8 mouse cellular contexts compared by ENCODE assay signal in genomic region chr17:62659501-62660175, GRCm38 (mm10).
DNase-seq lines count a peak whose midpoint lies in the region; ATAC-seq and TF ChIP-seq lines count a peak whose summit lies in the region.

No protein-coding gene starts in this region.

- peak; percentile 90 for ATAC-seq in forebrain, embryonic 12.5 days (ENCODE audit: low FRiP score)
- ATAC-seq in midbrain, postnatal 0 days (ENCODE audit: low FRiP score), result peak; percentile 87
- ATAC-seq in erythroid progenitor cell, adult 5-6 weeks (replicated peaks; ENCODE audit: low FRiP score, poor library complexity, severe bottlenecking), result no peak

- H3K4me1 ChIP-seq in forebrain, embryonic 12.5 days, result peaks cover 34% of the 10 kb centered on the region
- H3K4me1 ChIP-seq in midbrain, postnatal 0 days (ENCODE audit: insufficient read depth, low read length), result no peaks in the 10 kb centered on the region

- H3K36me3 ChIP-seq in forebrain, embryonic 12.5 days (replicated peaks), result no peaks in the 10 kb centered on the region
- no peaks in the 10 kb centered on the region for H3K36me3 ChIP-seq in midbrain, postnatal 0 days (ENCODE audit: insufficient read depth, low read length)

- 0 out of 2 replicates have a peak overlapping the region, but pooled peaks have one; percentile 42 for H3K27ac ChIP-seq in forebrain, embryonic 12.5 days
- H3K27ac ChIP-seq in layer of hippocampus, adult 2 months, result no peak overlapping the region
- no peak overlapping the region for H3K27ac ChIP-seq in midbrain, postnatal 0 days (ENCODE audit: low read depth, low read length)

- H3K4me3 ChIP-seq in forebrain, embryonic 12.5 days (replicated peaks), result no peak overlapping the region
- H3K4me3 ChIP-seq in layer of hippocampus, adult 2 months, result peak overlapping the region; percentile 37; the same call in 1 of the 2 replicates
- H3K4me3 ChIP-seq in midbrain, postnatal 0 days (ENCODE audit: low read depth, low read length), result no peak overlapping the region

- no peak for TF ChIP-seq CTCF in layer of hippocampus, adult 2 months (conservative IDR thresholded peaks at IDR 0.05)
- no peak for TF ChIP-seq CTCF in midbrain, postnatal 0 days (IDR thresholded peaks at IDR 0.05)

- H3K9ac ChIP-seq in forebrain, embryonic 12.5 days, result no peak overlapping the region
- no peak overlapping the region for H3K9ac ChIP-seq in midbrain, postnatal 0 days (replicated peaks; ENCODE audit: low read length, poor library complexity, severe bottlenecking)

- DNase-seq in cerebellum, adult 11-12 months, result peak; percentile 11
- peak; percentile 56 to 74 for DNase-seq in layer of hippocampus, adult 2 months (ENCODE audit: low spot score in 2 of 2)
- DNase-seq in midbrain, postnatal 0 days (ENCODE audit: low spot score), result peak; percentile 91
- DNase-seq in spleen, postnatal 36 days (ENCODE audit: low spot score in 2 of 2), result no peak
- no peak for DNase-seq in yolk sac, embryonic 10.5 days (ENCODE audit: low spot score)
- no peak for DNase-seq in ovary, postnatal 14 days (ENCODE audit: low spot score)

- 32% methylated on average over 14 of the region's 14 CpGs for WGBS in forebrain, embryonic 12.5 days
- 28% methylated on average over 14 of the region's 14 CpGs for WGBS in midbrain, postnatal 0 days

- H3K4me2 ChIP-seq in forebrain, embryonic 12.5 days, result peak overlapping the region; percentile 24
- H3K4me2 ChIP-seq in midbrain, postnatal 0 days (ENCODE audit: low read depth, low read length, poor library complexity, severe bottlenecking), result peak overlapping the region; percentile 36

- no peaks in the 10 kb centered on the region for H3K9me3 ChIP-seq in forebrain, embryonic 12.5 days
- H3K9me3 ChIP-seq in midbrain, postnatal 0 days (ENCODE audit: low read length), result no peaks in the 10 kb centered on the region

- peaks cover 8% of the 10 kb centered on the region; the same call in 1 of the 2 replicates for H3K27me3 ChIP-seq in forebrain, embryonic 12.5 days
- H3K27me3 ChIP-seq in midbrain, postnatal 0 days (ENCODE audit: insufficient read depth, low read length), result no peaks in the 10 kb centered on the region

Comparison
In these comparisons a context has a peak if more than half of its experiments do, and no peak if none do; other contexts are left out.
1. DNase-seq: peak in cerebellum, adult 11-12 months (single experiment), layer of hippocampus, adult 2 months (2 of 2) and midbrain, postnatal 0 days (single experiment); none in spleen, postnatal 36 days (0 of 2), yolk sac, embryonic 10.5 days (single experiment) and ovary, postnatal 14 days (single experiment).